Comparison of ENCODE assay signal across 18 mouse cellular contexts in genomic region chr5:135940587-135940986, GRCm38 (mm10). TPM values are rescaled to one million over a fixed set of nuclear protein-coding genes. Genes with fewer than 3 reads are reported as not detected.
DNase-seq lines count a peak whose midpoint lies in the region; ATAC-seq and TF ChIP-seq lines count a peak whose summit lies in the region.
"Had no signal": no experiment of that assay in that cellular context is flagged by ENCODE, and none has a peak within 500 bp of the region (broad histone marks: within the 10 kb centered on the region; RNA-seq: fewer than 3 reads in every experiment).

No protein-coding gene starts in this region.

- H3K36me3 ChIP-seq in kidney, embryonic 16.5 days (ENCODE audit: insufficient read depth, low read length), result no peaks in the 10 kb centered on the region
- no peaks in the 10 kb centered on the region for H3K36me3 ChIP-seq in kidney, adult 2 months (ENCODE audit: control insufficient read depth, insufficient read depth, low read length)
- H3K36me3 ChIP-seq: embryonic facial prominence, embryonic 12.5 days; midbrain, embryonic 12.5 days had no signal

- H3K27me3 ChIP-seq in kidney, embryonic 16.5 days (ENCODE audit: insufficient read depth, low read length), result no peaks in the 10 kb centered on the region
- no peaks in the 10 kb centered on the region for H3K27me3 ChIP-seq in kidney, adult 2 months (replicated peaks; ENCODE audit: control insufficient read depth, insufficient read depth, low read length)
- H3K27me3 ChIP-seq: embryonic facial prominence, embryonic 12.5 days; midbrain, embryonic 12.5 days had no signal

- intact Hi-C loops in gastrocnemius, adult 2 months (cut with DNase I), result no loop called here

- no peak overlapping the region for H3K4me2 ChIP-seq in kidney, embryonic 16.5 days (replicated peaks; ENCODE audit: low read depth, low read length)
- H3K4me2 ChIP-seq: embryonic facial prominence, embryonic 12.5 days; midbrain, embryonic 12.5 days had no signal

- no peak for DNase-seq in gastrocnemius, adult 2 months
- DNase-seq in gastrocnemius, postnatal 10 days, result no peak
- no peak for DNase-seq in kidney, adult 2 months
- DNase-seq in adrenal gland, adult 8-10 months, result peak; percentile 69
- peak; percentile 37 for DNase-seq in retina, embryonic 14.5 days (ENCODE audit: low spot score)
- no peak for DNase-seq in urinary bladder, postnatal 36 days (ENCODE audit: low spot score in 2 of 2)
- DNase-seq: cerebellum, postnatal 36 days; lung, postnatal 36 days had no signal

- 32% methylated on average over 5 of the region's 5 CpGs for WGBS in kidney, embryonic 16.5 days
- 37% methylated on average over 5 of the region's 5 CpGs for WGBS in kidney, adult 2 months

- no peak for TF ChIP-seq CTCF in gastrocnemius, adult 2 months (IDR thresholded peaks at IDR 0.05)
- TF ChIP-seq CTCF in kidney, adult 2 months (conservative IDR thresholded peaks at IDR 0.05; ENCODE audit: insufficient read depth, insufficient read length, low read depth, low read length), result no peak

- no peaks in the 10 kb centered on the region for H3K9me3 ChIP-seq in kidney, embryonic 16.5 days (ENCODE audit: low read length)
- H3K9me3 ChIP-seq: embryonic facial prominence, embryonic 12.5 days; midbrain, embryonic 12.5 days had no signal

- no peak overlapping the region for H3K4me3 ChIP-seq in gastrocnemius, adult 2 months
- no peak overlapping the region for H3K4me3 ChIP-seq in kidney, embryonic 16.5 days (ENCODE audit: low read length)
- no peak overlapping the region for H3K4me3 ChIP-seq in kidney, adult 2 months (ENCODE audit: insufficient read depth, low read depth, low read length)
- H3K4me3 ChIP-seq: embryonic facial prominence, embryonic 12.5 days; midbrain, embryonic 12.5 days had no signal

- no peak for TF ChIP-seq POLR2A in kidney, adult 2 months (IDR thresholded peaks at IDR 0.05; ENCODE audit: low read depth, low read length)

- H3K9ac ChIP-seq in kidney, embryonic 16.5 days (replicated peaks; ENCODE audit: low read length), result no peak overlapping the region
- H3K9ac ChIP-seq: embryonic facial prominence, embryonic 12.5 days; liver, embryonic 14.5 days; midbrain, embryonic 12.5 days had no signal

- no peaks in the 10 kb centered on the region for H3K4me1 ChIP-seq in kidney, embryonic 16.5 days (ENCODE audit: insufficient read depth, low read length)
- no peaks in the 10 kb centered on the region for H3K4me1 ChIP-seq in kidney, adult 2 months (ENCODE audit: control insufficient read depth, insufficient read depth, low read length)
- H3K4me1 ChIP-seq: embryonic facial prominence, embryonic 12.5 days; midbrain, embryonic 12.5 days had no signal

- peak; percentile 31; the same call in 1 of the 2 replicates for ATAC-seq in kidney, embryonic 16.5 days (ENCODE audit: low FRiP score, low TSS enrichment)
- no peak for ATAC-seq in CD4-positive, CD25-positive, alpha-beta regulatory T cell, adult 4 months
- ATAC-seq: hindbrain, postnatal 0 days had no signal

- H3K27ac ChIP-seq in gastrocnemius, adult 2 months, result peak overlapping the region; percentile 75
- H3K27ac ChIP-seq in kidney, embryonic 16.5 days (ENCODE audit: low read length), result no peak overlapping the region
- no peak overlapping the region for H3K27ac ChIP-seq in kidney, adult 2 months (ENCODE audit: insufficient read depth, low read depth, low read length)
- H3K27ac ChIP-seq: embryonic facial prominence, embryonic 12.5 days; hindbrain, postnatal 0 days; kidney, postnatal 0 days; liver, embryonic 14.5 days; midbrain, embryonic 12.5 days had no signal

RNA-seq across cellular contexts. Expression of gene Ywhag, which starts 6.2 kb away (rescaled TPM):
- 100 to 1,000 TPM; 289 to 303 TPM for total RNA-seq in gastrocnemius, adult 2 months (2021)
- 100 to 1,000 TPM; 302 to 322 TPM for total RNA-seq in gastrocnemius, postnatal 10 days (2021)
- polyA plus RNA-seq in kidney, embryonic 16.5 days (2015; fragmentation: Nextera tagmentation; extraction: Ambion mirVana), result 193 and 202 TPM in 2 replicates
- 47.9 and 57.1 TPM in 2 replicates for polyA plus RNA-seq in kidney, adult 2 months (2012; rRNA removed)
- 100 to 1,000 TPM; 434 to 601 (median 481) TPM for total RNA-seq in adrenal gland, adult 8-10 months (2022)
- 10 to 100 TPM; 29.6 to 47.8 TPM for polyA plus RNA-seq in CD4-positive, CD25-positive, alpha-beta regulatory T cell, adult 4 months (2017; shearing (Covaris generic))

RNA-seq across cellular contexts. Expression of gene Ssc4d, which starts 33.7 kb away (rescaled TPM):
- under 1 TPM; 0.22 to 0.59 TPM for total RNA-seq in gastrocnemius, adult 2 months (2021)
- total RNA-seq in gastrocnemius, postnatal 10 days (2021), result 1 to 10 TPM in 1 of 2 experiments, under 1 TPM in 1; 0.78 to 1.1 TPM
- polyA plus RNA-seq in kidney, embryonic 16.5 days (2015; fragmentation: Nextera tagmentation; extraction: Ambion mirVana), result 11.3 and 11.8 TPM in 2 replicates
- polyA plus RNA-seq in kidney, adult 2 months (2012; rRNA removed), result 4.3 and 5.0 TPM in 2 replicates
- total RNA-seq in adrenal gland, adult 8-10 months (2022), result 10 to 100 TPM in 1 of 4 experiments, 1 to 10 TPM in 3; 4.5 to 15.0 (median 7.8) TPM
- polyA plus RNA-seq in CD4-positive, CD25-positive, alpha-beta regulatory T cell, adult 4 months (2017; shearing (Covaris generic)), result 1 to 10 TPM; 1.3 to 2.3 TPM

RNA-seq across cellular contexts. Expression of gene Zp3, which starts 39.3 kb away (rescaled TPM):
- not detected for total RNA-seq in gastrocnemius, adult 2 months (2021)
- total RNA-seq in gastrocnemius, postnatal 10 days (2021), result not detected
- polyA plus RNA-seq in kidney, embryonic 16.5 days (2015; fragmentation: Nextera tagmentation; extraction: Ambion mirVana), result 0.18 and 0.20 TPM in 2 replicates
- 0.08 TPM in 1 of 2 replicates, not detected in the other for polyA plus RNA-seq in kidney, adult 2 months (2012; rRNA removed)
- not detected for total RNA-seq in adrenal gland, adult 8-10 months (2022)
- polyA plus RNA-seq in CD4-positive, CD25-positive, alpha-beta regulatory T cell, adult 4 months (2017; shearing (Covaris generic)), result not detected
- total RNA-seq: left cerebral cortex, postnatal 10 days had no signal
- polyA plus RNA-seq: C2C12; heart, embryonic 14.5 days; liver, embryonic 14.5 days; midbrain, embryonic 12.5 days had no signal

RNA-seq across cellular contexts. Expression of gene Hspb1, which starts 52.9 kb away (rescaled TPM):
- total RNA-seq in gastrocnemius, adult 2 months (2021), result 100 to 1,000 TPM; 253 to 325 TPM
- 100 to 1,000 TPM; 357 to 451 TPM for total RNA-seq in gastrocnemius, postnatal 10 days (2021)
- polyA plus RNA-seq in kidney, embryonic 16.5 days (2015; fragmentation: Nextera tagmentation; extraction: Ambion mirVana), result 69.9 and 70.5 TPM in 2 replicates
- 77.2 and 77.8 TPM in 2 replicates for polyA plus RNA-seq in kidney, adult 2 months (2012; rRNA removed)
- total RNA-seq in adrenal gland, adult 8-10 months (2022), result 100 to 1,000 TPM; 113 to 288 (median 256) TPM
- polyA plus RNA-seq in CD4-positive, CD25-positive, alpha-beta regulatory T cell, adult 4 months (2017; shearing (Covaris generic)), result 1 to 10 TPM in 1 of 2 experiments, not detected in 1; 1.3 TPM

RNA-seq across cellular contexts. Expression of gene Dtx2, which starts 54.0 kb away (rescaled TPM):
- total RNA-seq in gastrocnemius, adult 2 months (2021), result 1 to 10 TPM; 6.5 to 8.2 TPM
- total RNA-seq in gastrocnemius, postnatal 10 days (2021), result 1 to 10 TPM; 7.7 to 9.2 TPM
- polyA plus RNA-seq in kidney, embryonic 16.5 days (2015; fragmentation: Nextera tagmentation; extraction: Ambion mirVana), result 32.9 and 36.3 TPM in 2 replicates
- polyA plus RNA-seq in kidney, adult 2 months (2012; rRNA removed), result 16.3 and 16.7 TPM in 2 replicates
- 10 to 100 TPM; 13.0 to 17.6 (median 16.9) TPM for total RNA-seq in adrenal gland, adult 8-10 months (2022)
- polyA plus RNA-seq in CD4-positive, CD25-positive, alpha-beta regulatory T cell, adult 4 months (2017; shearing (Covaris generic)), result 10 to 100 TPM in 1 of 2 experiments, 1 to 10 TPM in 1; 7.9 to 14.1 TPM

Comparison
In these comparisons a context has a peak if more than half of its experiments do, and no peak if none do; other contexts are left out.
1. DNase-seq: peak in adrenal gland, adult 8-10 months (single experiment) and retina, embryonic 14.5 days (single experiment); none in gastrocnemius, adult 2 months (single experiment), gastrocnemius, postnatal 10 days (single experiment), kidney, adult 2 months (single experiment) and urinary bladder, postnatal 36 days (0 of 2).